Mouse (Mus musculus) left cerebral cortex, adult 2 months (tissue): Measurements from ENCODE around the gene Rtf1. TPM values are rescaled to one million over a fixed set of nuclear protein-coding genes. Genes with fewer than 3 reads are reported as not detected.

Experiments used
- DNase-seq, 2 experiments: peaks; one replicate each; pipeline ENCODE4 v3.0.0; 2021 to 2022; ENCODE audit warnings: low spot score in 2 of 2, mixed read lengths in 1 of 2; ENCODE audit errors: extremely low spot score in 1 of 2
- H3K27ac ChIP-seq: fragments of 200-600 bp; 2 replicates; pipeline ENCODE4 v1.8.1; 2022
- H3K4me3 ChIP-seq: fragments of 200-600 bp; 2 replicates; pipeline ENCODE4 v1.8.1; 2022
- CTCF ChIP-seq: fragments of 200-600 bp; IDR thresholded peaks from 2 replicates; pipeline ENCODE4 v1.8.1; 2022; ENCODE audit warnings: antibody characterized with exemption, mild to moderate bottlenecking, moderate library complexity
- intact Hi-C: fragments of 180-260 bp; cut with DNase I; formaldehyde crosslinking; loops from one replicate; pipeline ENCODE4 v1.15.1; 2025
- total RNA-seq, 2 experiments: library from RNA; stranded (reverse); gene quantifications; 2 replicates each; pipeline ENCODE4 v1.2.3; 2021

Gene Rtf1
- total RNA-seq, 2 experiments from 2014 or later, result 61.4 to 62.5 TPM

GRCm38 (mm10) chr2:119740567-119740966, 65.7 kb downstream of the Rtf1 start:
- intact Hi-C loops, result no loop called here
- no peak for TF ChIP-seq CTCF
- Histone ChIP-seq H3K27ac (no peak overlapping the region), H3K4me3 (no peak overlapping the region)
- DNase-seq, result no peak

GRCm38 (mm10) chr2:119741581-119742411, 66.9 kb downstream of the Rtf1 start, which contains the start of gene Itpka:
Itpka (plus strand) TSS chr2:119742337.
- no peak for TF ChIP-seq CTCF
- peak; percentile 59 to 60 for DNase-seq
- Histone ChIP-seq H3K27ac (peak within 1 kb of the TSS; percentile 97), H3K4me3 (peak within 1 kb of the TSS; percentile 86)
- intact Hi-C loops, result no loop called here

- DNase-seq, result peak; percentile 65 to 68
- intact Hi-C loops, result no loop called here
Observed at GRCm38 (mm10) chr2:119742461-119743175, 67.8 kb downstream of the Rtf1 start.

GRCm38 (mm10) chr2:119743176-119743807, 68.4 kb downstream of the Rtf1 start:
- intact Hi-C loops, result no loop called here
- peak; percentile 77 to 79 for DNase-seq
- Histone ChIP-seq H3K4me3 (peak overlapping the region; percentile 86), H3K27ac (peak overlapping the region; percentile 97)
- no peak for TF ChIP-seq CTCF

More at GRCm38 (mm10) chr2:119742461-119743175, 67.8 kb downstream of the Rtf1 start:
- no peak for TF ChIP-seq CTCF
- Histone ChIP-seq H3K4me3 (peak overlapping the region; percentile 86), H3K27ac (peak overlapping the region; percentile 97)

GRCm38 (mm10) chr2:119743808-119744162, 68.9 kb downstream of the Rtf1 start:
- intact Hi-C loops, result no loop called here
- peak overlapping the region; percentile 97 for H3K27ac ChIP-seq
- no peak; the same call in 1 of the 2 replicates for TF ChIP-seq CTCF
- peak overlapping the region; percentile 86 for H3K4me3 ChIP-seq
- no peak for DNase-seq

GRCm38 (mm10) chr2:119744163-119745111, 69.6 kb downstream of the Rtf1 start:
- no peak for DNase-seq
- peak overlapping the region; percentile 97 for H3K27ac ChIP-seq
- TF ChIP-seq CTCF, result no peak; the same call in 1 of the 2 replicates
- intact Hi-C loops, result loop anchor here (5.0 kb wide), 1 partner anchor 153 kb away; the partner anchor contains the start of gene Mga
- peak overlapping the region; percentile 86 for H3K4me3 ChIP-seq

GRCm38 (mm10) chr2:119745281-119745680, 70.4 kb downstream of the Rtf1 start:
- TF ChIP-seq CTCF, result peak; percentile 58
- DNase-seq, result no peak
- Histone ChIP-seq H3K27ac (peak overlapping the region; percentile 97), H3K4me3 (peak overlapping the region; percentile 86; the same call in 1 of the 2 replicates)
- intact Hi-C loops, result loop anchor here (5.0 kb wide), 1 partner anchor 152 kb away; the partner anchor contains the start of gene Mga

- intact Hi-C loops, result loop anchor here (1.0 to 5.0 kb wide), 2 partner anchors 54 to 150 kb away; partner anchors contain the start of gene Mga
Observed at GRCm38 (mm10) chr2:119747554-119747953, 72.7 kb downstream of the Rtf1 start.

GRCm38 (mm10) chr2:119749260-119749659, 74.4 kb downstream of the Rtf1 start:
- H3K27ac ChIP-seq, result peak overlapping the region; percentile 36; the same call in 1 of the 2 replicates
- peak in 1 of 2 experiments; percentile 45 for DNase-seq
- intact Hi-C loops, result loop anchor here (5.0 kb wide), 1 partner anchor 148 kb away; the partner anchor contains the start of gene Mga
- TF ChIP-seq CTCF, result no peak; the same call in 1 of the 2 replicates
- no peak overlapping the region for H3K4me3 ChIP-seq

More at GRCm38 (mm10) chr2:119747554-119747953, 72.7 kb downstream of the Rtf1 start:
- no peak overlapping the region for H3K4me3 ChIP-seq
- no peak for TF ChIP-seq CTCF
- peak overlapping the region; percentile 75 for H3K27ac ChIP-seq
- peak in 1 of 2 experiments; percentile 69 for DNase-seq

GRCm38 (mm10) chr2:119757601-119758100, 82.8 kb downstream of the Rtf1 start:
- Histone ChIP-seq H3K27ac (peak overlapping the region; percentile 83), H3K4me3 (peak overlapping the region; percentile 87)
- TF ChIP-seq CTCF, result no peak
- intact Hi-C loops, result no loop called here
- no peak for DNase-seq
